Mouse (Mus musculus): ENCODE results near the gene Gm13030. TPM values are rescaled to one million over a fixed set of nuclear protein-coding genes. Genes with fewer than 3 reads are reported as not detected.
"Not testable (repeated sequence)": the region's sequence is repeated elsewhere in the genome, so short reads cannot be mapped to it uniquely, and the experiment has no call there.

The Gm13030 gene
- polyA plus RNA-seq, 1 experiment from 2014 or later = not detected

DNA sequence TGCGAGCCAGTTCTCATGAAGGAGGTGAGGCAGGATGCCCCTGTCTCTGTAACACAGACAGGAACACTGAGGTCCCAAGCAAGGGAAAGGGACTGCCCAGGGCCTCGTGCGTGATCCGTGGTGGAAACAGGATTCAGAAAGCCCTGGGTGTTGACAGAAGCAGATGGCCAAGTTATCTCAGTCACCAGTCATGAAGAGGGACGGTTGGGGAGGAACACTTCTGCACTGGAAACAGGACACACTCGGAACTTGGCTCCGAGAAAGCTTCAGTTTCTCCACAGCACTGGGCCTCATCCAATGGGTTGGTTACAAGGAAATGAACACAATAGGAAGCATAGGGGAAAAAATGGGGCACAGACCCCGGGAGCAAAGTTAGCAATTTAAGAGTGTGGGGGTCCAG lies 5.0 kb upstream of the Gm13030 start:
- no peak overlapping the region for H3K4me3 ChIP-seq (ENCODE audit: low read depth, low read length)
- peaks cover 3% of the 10 kb centered on the region; the same call in 1 of the 2 replicates for H3K4me1 ChIP-seq (ENCODE audit: control insufficient read depth, insufficient read depth, low read length)
- no peak overlapping the region for H3K27ac ChIP-seq (replicated peaks; ENCODE audit: low read depth, low read length)
- H3K9ac ChIP-seq (ENCODE audit: low read length) = no peak overlapping the region
- WGBS = 48% methylated on average over 8 of the region's 8 CpGs
- ATAC-seq (ENCODE audit: insufficient number of reproducible peaks, low FRiP score, low TSS enrichment, low read depth) (no peak), DNase-seq (ENCODE audit: low spot score) (no peak)
- no peaks in the 10 kb centered on the region for H3K9me3 ChIP-seq (ENCODE audit: control insufficient read depth, low read length)
- no peak overlapping the region for H3K4me2 ChIP-seq (ENCODE audit: low read depth, severe bottlenecking)
- no peaks in the 10 kb centered on the region for H3K36me3 ChIP-seq (ENCODE audit: control insufficient read depth, insufficient read depth, low read length)
- H3K27me3 ChIP-seq (ENCODE audit: control insufficient read depth, insufficient read depth, low read length) = no peaks in the 10 kb centered on the region

DNA sequence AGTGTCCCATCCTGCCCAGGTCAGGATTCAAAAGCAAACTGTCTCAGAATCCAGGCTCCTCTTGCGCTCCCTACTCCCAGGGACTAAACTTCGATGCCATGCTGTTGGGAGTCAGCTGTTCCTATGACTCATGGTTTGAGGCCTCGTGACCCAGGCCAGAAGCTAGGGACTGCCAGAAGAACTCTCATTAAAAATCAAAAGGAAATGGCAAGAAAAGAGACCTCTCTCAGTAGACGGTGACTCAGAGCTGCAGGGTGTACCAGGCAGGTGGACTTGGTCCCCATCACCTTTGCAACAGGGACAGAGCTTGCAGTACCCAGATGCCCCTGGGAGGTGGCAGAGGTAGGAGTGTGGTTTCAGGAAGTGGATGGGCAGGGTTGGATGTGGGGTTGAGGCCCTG lies 4.0 kb upstream of the Gm13030 start, which contains the start of gene Pla2g2e:
Gene Pla2g2e (plus strand): TSS at position 212 of the 400 bp plus-strand sequence.
- Histone ChIP-seq H3K36me3 (ENCODE audit: control insufficient read depth, insufficient read depth, low read length) (no peaks in the 10 kb centered on the region), H3K4me3 (ENCODE audit: low read depth, low read length) (no peak within 1 kb of the TSS), H3K27ac (replicated peaks; ENCODE audit: low read depth, low read length) (no peak within 1 kb of the TSS), H3K4me1 (ENCODE audit: control insufficient read depth, insufficient read depth, low read length) (peaks cover 3% of the 10 kb centered on the region; the same call in 1 of the 2 replicates), H3K4me2 (ENCODE audit: low read depth, severe bottlenecking) (no peak within 1 kb of the TSS), H3K27me3 (ENCODE audit: control insufficient read depth, insufficient read depth, low read length) (no peaks in the 10 kb centered on the region), H3K9me3 (ENCODE audit: control insufficient read depth, low read length) (no peaks in the 10 kb centered on the region), H3K9ac (ENCODE audit: low read length) (no peak within 1 kb of the TSS)
- 77% methylated on average over 4 of the region's 4 CpGs for WGBS
- ATAC-seq (ENCODE audit: insufficient number of reproducible peaks, low FRiP score, low TSS enrichment, low read depth) = no peak
- DNase-seq (ENCODE audit: low spot score) = no peak

DNA sequence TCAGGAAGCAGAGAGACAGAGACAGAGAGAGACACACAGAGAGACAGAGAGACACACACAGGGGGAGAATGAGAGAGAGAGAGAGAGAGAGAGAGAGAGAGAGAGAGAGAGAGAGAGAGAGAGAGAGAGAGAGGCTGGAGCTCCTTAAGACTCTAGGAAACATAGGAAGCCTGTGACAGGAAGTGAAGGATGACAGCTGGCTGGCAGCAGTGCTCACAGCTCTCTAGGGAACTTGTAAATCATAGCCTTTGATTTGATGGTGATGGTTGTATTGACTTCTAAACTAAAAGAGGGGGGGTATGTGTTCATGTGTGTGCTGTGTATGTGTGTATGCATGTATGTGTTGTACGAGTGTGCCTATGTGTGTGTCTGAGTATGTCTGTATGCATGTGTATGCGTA lies 2.2 kb upstream of the Gm13030 start:
- H3K4me2 ChIP-seq (ENCODE audit: low read depth, severe bottlenecking) = no peak overlapping the region
- no peaks in the 10 kb centered on the region for H3K27me3 ChIP-seq (ENCODE audit: control insufficient read depth, insufficient read depth, low read length)
- no peaks in the 10 kb centered on the region for H3K9me3 ChIP-seq (ENCODE audit: control insufficient read depth, low read length)
- WGBS = 98% methylated on average over 2 of the region's 2 CpGs
- no peaks in the 10 kb centered on the region for H3K36me3 ChIP-seq (ENCODE audit: control insufficient read depth, insufficient read depth, low read length)
- no peak overlapping the region for H3K27ac ChIP-seq (replicated peaks; ENCODE audit: low read depth, low read length)
- no peaks in the 10 kb centered on the region for H3K4me1 ChIP-seq (ENCODE audit: control insufficient read depth, insufficient read depth, low read length)
- DNase-seq (ENCODE audit: low spot score) = no peak
- no peak overlapping the region for H3K9ac ChIP-seq (ENCODE audit: low read length)
- no peak overlapping the region for H3K4me3 ChIP-seq (ENCODE audit: low read depth, low read length)
- no peak for ATAC-seq (ENCODE audit: insufficient number of reproducible peaks, low FRiP score, low TSS enrichment, low read depth)

DNA sequence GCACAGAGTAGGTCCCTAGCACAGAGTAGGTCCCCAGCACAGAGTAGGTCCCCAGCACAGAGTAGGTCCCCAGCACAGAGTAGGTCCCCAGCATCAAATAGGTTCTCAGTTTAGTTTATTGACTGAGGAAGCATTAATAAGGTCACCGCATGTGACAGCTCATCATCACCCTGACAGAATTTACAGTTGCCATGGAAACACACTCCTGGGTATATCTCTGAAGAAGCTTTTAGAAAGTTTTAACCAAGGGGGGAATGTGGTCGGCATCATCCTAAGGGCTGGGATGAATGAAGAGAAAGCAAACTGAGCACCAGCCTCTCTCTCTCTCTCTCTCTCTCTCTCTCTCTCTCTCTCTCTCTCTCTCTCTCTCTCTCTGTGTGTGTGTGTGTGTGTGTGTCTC lies 1.5 kb upstream of the Gm13030 start:
- not testable (repeated sequence) for H3K36me3 ChIP-seq (ENCODE audit: control insufficient read depth, insufficient read depth, low read length); DNase-seq (ENCODE audit: low spot score); H3K4me2 ChIP-seq (ENCODE audit: low read depth, severe bottlenecking); H3K4me3 ChIP-seq (ENCODE audit: low read depth, low read length); H3K27ac ChIP-seq (replicated peaks; ENCODE audit: low read depth, low read length); H3K4me1 ChIP-seq (ENCODE audit: control insufficient read depth, insufficient read depth, low read length); H3K27me3 ChIP-seq (ENCODE audit: control insufficient read depth, insufficient read depth, low read length); H3K9me3 ChIP-seq (ENCODE audit: control insufficient read depth, low read length); ATAC-seq (ENCODE audit: insufficient number of reproducible peaks, low FRiP score, low TSS enrichment, low read depth); H3K9ac ChIP-seq (ENCODE audit: low read length)
- WGBS = 88% methylated on average over 2 of the region's 2 CpGs

DNA sequence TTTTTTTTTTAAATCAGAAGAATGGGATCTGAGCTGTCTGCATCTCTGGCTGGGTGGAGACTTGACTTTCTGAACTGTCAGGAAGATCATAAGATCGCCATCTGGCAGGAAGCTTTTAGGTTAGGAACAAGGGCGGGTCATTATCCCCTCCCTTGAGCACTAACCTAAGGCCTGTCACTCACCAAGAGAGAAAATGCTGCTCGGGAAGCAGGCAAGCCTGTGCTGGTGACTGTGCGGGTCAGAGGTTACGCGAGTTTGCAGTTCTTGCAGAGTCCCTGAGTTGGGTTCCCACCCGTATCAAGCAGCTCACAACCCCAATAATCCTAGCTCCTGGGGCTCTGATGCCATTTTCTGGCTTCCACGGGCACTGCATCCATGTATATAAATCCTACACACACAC lies 5.1 kb downstream of the Gm13030 start:
- H3K4me1 ChIP-seq (ENCODE audit: control insufficient read depth, insufficient read depth, low read length) = 0 out of 2 replicates have a peak, but pooled peaks cover 3% of the 10 kb centered on the region
- no peak for DNase-seq (ENCODE audit: low spot score)
- H3K27ac ChIP-seq (replicated peaks; ENCODE audit: low read depth, low read length) = no peak overlapping the region
- no peaks in the 10 kb centered on the region for H3K9me3 ChIP-seq (ENCODE audit: control insufficient read depth, low read length)
- WGBS = 46% methylated on average over 8 of the region's 8 CpGs
- H3K9ac ChIP-seq (ENCODE audit: low read length) = no peak overlapping the region
- H3K36me3 ChIP-seq (ENCODE audit: control insufficient read depth, insufficient read depth, low read length) = no peaks in the 10 kb centered on the region
- H3K4me2 ChIP-seq (ENCODE audit: low read depth, severe bottlenecking) = no peak overlapping the region
- H3K27me3 ChIP-seq (ENCODE audit: control insufficient read depth, insufficient read depth, low read length) = no peaks in the 10 kb centered on the region
- H3K4me3 ChIP-seq (ENCODE audit: low read depth, low read length) = no peak overlapping the region
- ATAC-seq (ENCODE audit: insufficient number of reproducible peaks, low FRiP score, low TSS enrichment, low read depth) = no peak

DNA sequence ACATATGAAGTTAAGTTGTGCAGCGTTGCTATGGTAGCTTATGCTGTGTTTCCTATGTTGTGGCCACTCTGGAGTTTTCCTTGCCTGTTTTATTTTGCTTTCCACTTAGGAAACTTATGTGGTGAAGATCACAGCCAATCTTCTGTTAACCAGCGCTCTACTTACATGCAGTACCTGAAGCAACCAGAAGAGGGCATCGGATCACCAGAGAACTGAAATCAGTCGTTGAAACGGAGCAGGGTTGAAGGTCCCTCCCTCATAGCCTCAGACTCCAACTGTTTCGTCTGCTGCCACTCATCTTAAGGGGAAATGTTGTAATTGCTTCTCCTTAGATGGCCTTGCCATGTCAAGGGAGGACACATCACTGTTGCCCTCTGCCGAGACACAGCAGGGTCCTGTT lies 7.4 kb downstream of the Gm13030 start:
- no peak overlapping the region for H3K4me3 ChIP-seq (ENCODE audit: low read depth, low read length)
- H3K4me1 ChIP-seq (ENCODE audit: control insufficient read depth, insufficient read depth, low read length) = 0 out of 2 replicates have a peak, but pooled peaks cover 3% of the 10 kb centered on the region
- H3K27me3 ChIP-seq (ENCODE audit: control insufficient read depth, insufficient read depth, low read length) = no peaks in the 10 kb centered on the region
- no peak overlapping the region for H3K9ac ChIP-seq (ENCODE audit: low read length)
- no peaks in the 10 kb centered on the region for H3K9me3 ChIP-seq (ENCODE audit: control insufficient read depth, low read length)
- H3K4me2 ChIP-seq (ENCODE audit: low read depth, severe bottlenecking) = no peak overlapping the region
- no peaks in the 10 kb centered on the region for H3K36me3 ChIP-seq (ENCODE audit: control insufficient read depth, insufficient read depth, low read length)
- ATAC-seq (ENCODE audit: insufficient number of reproducible peaks, low FRiP score, low TSS enrichment, low read depth) = no peak
- peak; percentile 86 for DNase-seq (ENCODE audit: low spot score)
- 12% methylated on average over 7 of the region's 7 CpGs for WGBS
- H3K27ac ChIP-seq (replicated peaks; ENCODE audit: low read depth, low read length) = no peak overlapping the region

DNA sequence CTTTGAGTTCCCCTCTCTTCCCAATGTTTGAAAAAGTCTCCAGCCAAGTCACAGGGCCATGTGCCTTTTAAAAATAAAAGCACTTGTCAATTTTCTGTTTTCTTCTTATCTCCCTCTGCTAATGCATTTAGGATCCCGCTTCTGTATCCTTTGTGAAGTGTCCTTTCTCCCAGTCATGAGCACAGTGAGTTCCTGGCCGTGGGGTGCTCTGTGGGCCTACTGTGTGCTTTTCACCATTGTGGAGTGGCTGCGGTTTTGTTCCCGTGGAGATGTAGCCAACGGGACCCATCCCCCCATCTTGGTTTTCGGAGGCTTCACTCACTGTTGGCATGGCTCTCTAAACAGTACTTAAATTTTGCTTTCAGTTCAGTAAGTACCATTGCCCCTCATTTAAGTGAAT lies 7.8 kb downstream of the Gm13030 start:
- Histone ChIP-seq H3K27me3 (ENCODE audit: control insufficient read depth, insufficient read depth, low read length) (no peaks in the 10 kb centered on the region), H3K4me1 (ENCODE audit: control insufficient read depth, insufficient read depth, low read length) (0 out of 2 replicates have a peak, but pooled peaks cover 3% of the 10 kb centered on the region), H3K27ac (replicated peaks; ENCODE audit: low read depth, low read length) (no peak overlapping the region), H3K9ac (ENCODE audit: low read length) (no peak overlapping the region), H3K4me2 (ENCODE audit: low read depth, severe bottlenecking) (no peak overlapping the region), H3K4me3 (ENCODE audit: low read depth, low read length) (no peak overlapping the region), H3K36me3 (ENCODE audit: control insufficient read depth, insufficient read depth, low read length) (no peaks in the 10 kb centered on the region), H3K9me3 (ENCODE audit: control insufficient read depth, low read length) (no peaks in the 10 kb centered on the region)
- DNase-seq (ENCODE audit: low spot score) = no peak
- ATAC-seq (ENCODE audit: insufficient number of reproducible peaks, low FRiP score, low TSS enrichment, low read depth) = no peak
- 72% methylated on average over 6 of the region's 6 CpGs for WGBS

DNA sequence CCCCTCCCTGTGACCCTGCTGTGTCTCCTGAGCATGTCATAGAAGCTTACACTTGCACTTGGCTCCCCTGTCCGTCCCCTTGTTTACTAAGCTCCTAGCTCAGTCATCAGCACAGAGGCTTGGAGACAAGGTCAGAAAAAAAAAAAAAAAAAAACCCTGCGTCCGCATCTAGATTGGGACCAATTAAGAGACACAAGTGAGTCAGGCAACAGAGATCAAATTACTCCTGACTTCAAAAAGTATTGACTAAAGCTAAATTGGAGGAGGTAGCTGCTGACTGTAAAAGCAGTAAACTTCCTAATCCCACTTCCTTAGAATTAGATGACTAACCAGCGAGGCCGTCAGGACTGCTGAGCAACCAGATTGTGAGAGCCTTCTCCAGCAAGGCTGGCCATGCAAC lies 8.7 kb downstream of the Gm13030 start:
- ATAC-seq (ENCODE audit: insufficient number of reproducible peaks, low FRiP score, low TSS enrichment, low read depth) = no peak
- WGBS = 17% methylated on average over 5 of the region's 5 CpGs
- H3K27ac ChIP-seq (replicated peaks; ENCODE audit: low read depth, low read length) = no peak overlapping the region

DNA sequence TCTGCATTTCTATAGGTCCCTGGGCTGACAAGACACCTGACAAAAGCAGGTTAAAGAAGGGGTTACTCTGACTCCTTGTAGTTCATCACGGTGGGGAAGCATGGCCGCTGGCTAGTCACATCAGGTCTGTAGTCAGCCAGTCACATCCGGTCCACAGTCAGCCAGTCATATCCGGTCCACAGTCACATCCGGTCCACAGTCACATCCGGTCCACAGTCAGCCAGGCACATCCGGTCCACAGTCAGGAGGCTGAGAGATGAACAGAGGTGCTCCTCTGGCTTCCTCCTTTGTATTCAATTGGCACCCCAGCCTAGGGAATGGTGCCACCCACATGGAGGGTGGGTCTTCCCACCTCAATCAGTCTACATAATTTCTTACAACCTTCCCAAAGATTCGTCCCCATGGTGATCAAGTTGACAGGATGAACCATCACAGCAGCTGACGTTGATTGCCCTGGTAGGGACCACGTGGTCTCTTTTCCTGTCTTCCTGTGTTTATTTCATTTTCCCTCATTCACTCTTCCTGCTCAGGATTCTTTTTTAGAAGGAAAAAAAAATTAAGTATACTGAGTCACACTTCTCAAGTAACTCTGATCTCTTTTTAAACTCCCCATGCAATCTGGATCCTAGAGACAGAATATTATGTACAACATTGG lies 10.3 kb downstream of the Gm13030 start, which contains the start of gene Pla2g5:
Gene Pla2g5 (minus strand): TSS at position 139 of the 655 bp plus-strand sequence.
- ATAC-seq (ENCODE audit: insufficient number of reproducible peaks, low FRiP score, low TSS enrichment, low read depth) = no peak
- DNase-seq (ENCODE audit: low spot score) = no peak
- Histone ChIP-seq H3K36me3 (ENCODE audit: control insufficient read depth, insufficient read depth, low read length) (no peaks in the 10 kb centered on the region), H3K9ac (ENCODE audit: low read length) (no peak within 1 kb of the TSS), H3K4me3 (ENCODE audit: low read depth, low read length) (no peak within 1 kb of the TSS), H3K4me2 (ENCODE audit: low read depth, severe bottlenecking) (no peak within 1 kb of the TSS), H3K9me3 (ENCODE audit: control insufficient read depth, low read length) (no peaks in the 10 kb centered on the region), H3K27ac (replicated peaks; ENCODE audit: low read depth, low read length) (no peak within 1 kb of the TSS), H3K4me1 (ENCODE audit: control insufficient read depth, insufficient read depth, low read length) (0 out of 2 replicates have a peak, but pooled peaks cover 6% of the 10 kb centered on the region), H3K27me3 (ENCODE audit: control insufficient read depth, insufficient read depth, low read length) (no peaks in the 10 kb centered on the region)
- WGBS = 80% methylated on average over 10 of the region's 10 CpGs

More for the DNA sequence above, 8.7 kb downstream of the Gm13030 start:
- no peaks in the 10 kb centered on the region for H3K27me3 ChIP-seq (ENCODE audit: control insufficient read depth, insufficient read depth, low read length)
- H3K4me3 ChIP-seq (ENCODE audit: low read depth, low read length) = no peak overlapping the region
- no peak overlapping the region for H3K4me2 ChIP-seq (ENCODE audit: low read depth, severe bottlenecking)
- no peaks in the 10 kb centered on the region for H3K9me3 ChIP-seq (ENCODE audit: control insufficient read depth, low read length)
- DNase-seq (ENCODE audit: low spot score) = no peak
- H3K36me3 ChIP-seq (ENCODE audit: control insufficient read depth, insufficient read depth, low read length) = no peaks in the 10 kb centered on the region
- H3K4me1 ChIP-seq (ENCODE audit: control insufficient read depth, insufficient read depth, low read length) = 0 out of 2 replicates have a peak, but pooled peaks cover 3% of the 10 kb centered on the region
- no peak overlapping the region for H3K9ac ChIP-seq (ENCODE audit: low read length)

Data from limb, embryonic 11.5 days (tissue).